Mouse (Mus musculus) thymus, adult 2 months (tissue): ENCODE measurements around the gene Spry1.

Source experiments
- CTCF ChIP-seq: fragments of 200-500 bp; IDR thresholded peaks from 2 replicates; pipeline ENCODE4 v1.5.1; 2012; ENCODE audit warnings: mild to moderate bottlenecking, control low read depth, low read length, moderate library complexity, borderline replicate concordance; ENCODE audit not compliant: control insufficient read depth, poor library complexity, insufficient read depth; ENCODE audit errors: extremely low read depth
- POLR2A ChIP-seq: fragments of 200-500 bp; IDR thresholded peaks from 2 replicates; pipeline ENCODE4 v1.6.1; 2012; ENCODE audit warnings: mild to moderate bottlenecking, low read length, control low read depth, moderate library complexity; ENCODE audit not compliant: control insufficient read depth, poor library complexity, insufficient read depth; ENCODE audit errors: extremely low read depth

- TF ChIP-seq CTCF (no peak), POLR2A (no peak)
Measured at GRCm38 (mm10) chr3:37616586-37617547, 22.9 kb upstream of the Spry1 start.
